Mouse (Mus musculus) heart, embryonic 14.5 days (tissue): ENCODE measurements at regions not wholly inside any gene's neighbourhood (a gene's known extent, or its start where the extent isn't known, plus 50 kb on each side); places are given as distances from the start of the nearest gene placed in this dataset.

Source experiments
- ATAC-seq: fragments of 200-750 bp; cut with Nextera tagmentation; 2 replicates; pipeline ENCODE4 v1.8.0; 2017; ENCODE audit warnings: low read depth, moderate TSS enrichment; ENCODE audit not compliant: insufficient number of reproducible peaks, insufficient read depth, low FRiP score
- H3K27ac ChIP-seq, 2 experiments: fragments of 200-500 bp in 1 of 2; fragments of 300-500 bp in 1 of 2; sonication (generic) in 1 of 2; replicated peaks in 1 of 2; 2 replicates each; pipeline ENCODE4 v1.5.1; 2012 to 2014; ENCODE audit warnings: low read depth in 2 of 2, low read length in 2 of 2, control low read depth in 1 of 2, mild to moderate bottlenecking in 1 of 2, mixed read lengths in 1 of 2; ENCODE audit not compliant: control insufficient read depth in 1 of 2, insufficient read depth in 1 of 2
- H3K27me3 ChIP-seq: fragments of 300-500 bp; sonication (generic); 2 replicates; pipeline ENCODE4 v1.6.1; 2014; ENCODE audit warnings: mild to moderate bottlenecking, low read length, control low read depth; ENCODE audit not compliant: control insufficient read depth, insufficient read depth
- H3K36me3 ChIP-seq: fragments of 300-500 bp; sonication (generic); 2 replicates; pipeline ENCODE4 v1.6.1; 2014; ENCODE audit warnings: mild to moderate bottlenecking, control low read depth, low read length, mixed read lengths; ENCODE audit not compliant: control insufficient read depth, insufficient read depth
- H3K4me1 ChIP-seq, 2 experiments: fragments of 200-500 bp in 1 of 2; fragments of 300-500 bp in 1 of 2; sonication (generic) in 1 of 2; 2 replicates each; pipeline ENCODE4 v1.6.1; 2012 to 2014; ENCODE audit warnings: low read length in 2 of 2, control low read depth in 1 of 2, mixed read lengths in 1 of 2; ENCODE audit not compliant: control insufficient read depth in 2 of 2, insufficient read depth in 2 of 2
- H3K4me2 ChIP-seq: fragments of 300-500 bp; sonication (generic); 2 replicates; pipeline ENCODE4 v1.6.1; 2014; ENCODE audit warnings: mild to moderate bottlenecking, low read length
- H3K4me3 ChIP-seq, 2 experiments: fragments of 200-500 bp in 1 of 2; fragments of 300-500 bp in 1 of 2; sonication (generic) in 1 of 2; 2 replicates each; pipeline ENCODE4 v1.5.1; 2012 to 2014; ENCODE audit warnings: low read length in 2 of 2, mild to moderate bottlenecking in 2 of 2, control low read depth in 1 of 2, low read depth in 1 of 2, moderate library complexity in 1 of 2; ENCODE audit not compliant: control insufficient read depth in 1 of 2, insufficient read depth in 1 of 2
- H3K9ac ChIP-seq: fragments of 300-500 bp; sonication (generic); 2 replicates; pipeline ENCODE4 v1.6.1; 2014; ENCODE audit warnings: mild to moderate bottlenecking, low read length
- H3K9me3 ChIP-seq: fragments of 300-500 bp; sonication (generic); 2 replicates; pipeline ENCODE4 v1.6.1; 2016; ENCODE audit warnings: low read length, control low read depth; ENCODE audit not compliant: control insufficient read depth
- WGBS: fragments of 180-500 bp; shearing (Covaris S2); extraction: QIAGEN DNeasy Blood & Tissue Kit; methylation state at CpG from one replicate; pipeline ENCODE4 v1.1.7; 2014; 5-methylcytosine and 5-hydroxymethylcytosine counted together

DNA sequence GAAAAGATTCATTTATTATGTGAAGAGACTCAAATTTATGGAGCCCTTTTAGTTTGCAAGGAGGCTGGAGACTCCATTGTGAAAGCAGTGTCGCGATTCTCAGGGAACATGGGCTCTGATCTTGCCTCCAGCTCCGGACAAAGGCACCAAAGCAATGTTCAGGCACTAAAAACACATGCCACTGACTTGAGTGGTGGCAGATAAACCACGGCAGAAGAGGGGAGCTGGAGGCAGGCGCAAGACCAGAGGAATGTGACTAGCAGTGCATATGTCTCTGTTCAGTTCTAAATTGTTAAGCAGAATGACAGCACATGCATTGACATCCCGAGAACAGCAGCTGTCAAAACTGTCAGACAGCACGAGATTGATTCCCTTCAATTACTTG is 98.5 kb upstream of the Trp63 start:
- Histone ChIP-seq H3K27ac (no peak overlapping the region), H3K9ac (no peak overlapping the region), H3K9me3 (no peaks in the 10 kb centered on the region), H3K4me2 (peak overlapping the region; percentile 46), H3K4me3 (no peak overlapping the region), H3K27me3 (no peaks in the 10 kb centered on the region), H3K36me3 (no peaks in the 10 kb centered on the region), H3K4me1 (peaks cover 0 to 5% of the 10 kb centered on the region in 2 experiments; a peak in 1 of 4 replicates)
- ATAC-seq = no peak
- WGBS = 21% methylated on average over 7 of the region's 7 CpGs

GRCm38 (mm10) chr16:25585953-25586352 is 97.6 kb upstream of the Trp63 start:
- Histone ChIP-seq H3K9ac (no peak overlapping the region), H3K9me3 (no peaks in the 10 kb centered on the region), H3K4me1 (peaks cover 0 to 5% of the 10 kb centered on the region in 2 experiments; a peak in 1 of 4 replicates), H3K27ac (no peak overlapping the region), H3K27me3 (no peaks in the 10 kb centered on the region), H3K4me3 (no peak overlapping the region), H3K36me3 (no peaks in the 10 kb centered on the region), H3K4me2 (no peak overlapping the region)
- 85% methylated on average over 3 of the region's 3 CpGs for WGBS
- no peak for ATAC-seq

DNA sequence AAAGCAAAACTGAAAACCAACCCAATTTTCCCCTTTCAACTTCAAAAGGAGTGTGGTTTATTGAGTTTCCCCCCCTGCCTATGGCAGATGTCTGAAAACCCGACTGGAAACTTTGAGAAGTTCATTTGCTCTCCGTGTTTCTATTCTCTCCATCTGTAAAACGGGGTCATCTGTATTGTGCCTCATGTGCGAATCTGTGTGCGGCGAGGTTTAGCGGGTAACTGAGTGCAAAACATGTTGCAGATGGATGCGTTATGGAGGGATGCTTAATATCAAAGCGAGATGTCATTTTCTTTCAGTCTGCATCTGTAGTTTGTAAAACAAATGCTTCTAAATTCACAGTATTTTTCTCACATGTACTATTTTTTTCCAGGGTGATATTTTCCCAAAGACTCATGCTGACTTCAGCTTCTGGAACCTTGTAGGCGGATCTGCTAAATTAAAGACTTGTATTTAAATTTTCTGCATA is 95.7 kb upstream of the Trp63 start:
- H3K27ac ChIP-seq = no peak overlapping the region
- 83% methylated on average over 10 of the region's 10 CpGs for WGBS

GRCm38 (mm10) chr16:25597435-25597834 is 86.1 kb upstream of the Trp63 start:
- ATAC-seq = no peak
- 76% methylated on average over 1 of the region's 1 CpGs for WGBS
- no peak overlapping the region for H3K9ac ChIP-seq
- no peaks in the 10 kb centered on the region for H3K9me3 ChIP-seq
- H3K27ac ChIP-seq = no peak overlapping the region
- H3K36me3 ChIP-seq = no peaks in the 10 kb centered on the region
- H3K4me2 ChIP-seq = no peak overlapping the region
- H3K4me1 ChIP-seq = no peaks in the 10 kb centered on the region
- H3K27me3 ChIP-seq = no peaks in the 10 kb centered on the region
- H3K4me3 ChIP-seq = no peak overlapping the region

More for the DNA sequence above, 95.7 kb upstream of the Trp63 start:
- H3K4me1 ChIP-seq = peaks cover 0 to 5% of the 10 kb centered on the region in 2 experiments; a peak in 1 of 4 replicates
- H3K9me3 ChIP-seq = no peaks in the 10 kb centered on the region
- H3K4me3 ChIP-seq = no peak overlapping the region
- no peaks in the 10 kb centered on the region for H3K27me3 ChIP-seq
- H3K4me2 ChIP-seq = no peak overlapping the region
- ATAC-seq = no peak
- H3K36me3 ChIP-seq = no peaks in the 10 kb centered on the region
- H3K9ac ChIP-seq = no peak overlapping the region

GRCm38 (mm10) chr16:25603121-25603520 is 80.4 kb upstream of the Trp63 start:
- Histone ChIP-seq H3K4me2 (no peak overlapping the region), H3K27me3 (no peaks in the 10 kb centered on the region), H3K36me3 (no peaks in the 10 kb centered on the region), H3K4me1 (no peaks in the 10 kb centered on the region), H3K27ac (no peak overlapping the region), H3K9me3 (no peaks in the 10 kb centered on the region), H3K9ac (no peak overlapping the region), H3K4me3 (no peak overlapping the region)
- ATAC-seq = no peak
- 76% methylated on average over 2 of the region's 2 CpGs for WGBS

- ATAC-seq = no peak
- H3K4me1 ChIP-seq = no peaks in the 10 kb centered on the region
- no peak overlapping the region for H3K9ac ChIP-seq
- no peaks in the 10 kb centered on the region for H3K36me3 ChIP-seq
- no peak overlapping the region for H3K4me3 ChIP-seq
- WGBS = 47% methylated on average over 4 of the region's 4 CpGs
- no peak overlapping the region for H3K27ac ChIP-seq
- H3K4me2 ChIP-seq = no peak overlapping the region
- H3K27me3 ChIP-seq = no peaks in the 10 kb centered on the region
- no peaks in the 10 kb centered on the region for H3K9me3 ChIP-seq
Observed at GRCm38 (mm10) chr16:25615229-25615628, 68.3 kb upstream of the Trp63 start.

DNA sequence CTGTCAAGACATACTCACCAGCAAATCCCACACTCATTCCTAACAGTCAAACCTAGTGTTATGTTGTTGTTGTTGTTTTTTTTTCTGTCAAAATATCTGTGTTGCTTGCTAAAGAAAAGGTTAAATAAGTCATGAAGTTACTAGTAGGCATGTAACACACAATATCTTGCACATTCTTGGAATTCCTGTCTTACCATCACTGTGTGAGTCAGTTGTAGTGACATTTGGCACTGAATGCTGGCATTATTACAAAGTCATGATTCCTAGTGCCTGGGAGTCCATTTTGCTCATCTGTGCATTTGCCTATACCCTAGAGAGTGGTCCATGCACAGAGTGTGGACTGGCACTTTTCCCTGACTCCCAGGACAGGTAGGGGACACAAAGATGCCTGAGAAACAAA is 67.9 kb upstream of the Trp63 start:
- no peak overlapping the region for H3K4me2 ChIP-seq
- no peak for ATAC-seq

DNA sequence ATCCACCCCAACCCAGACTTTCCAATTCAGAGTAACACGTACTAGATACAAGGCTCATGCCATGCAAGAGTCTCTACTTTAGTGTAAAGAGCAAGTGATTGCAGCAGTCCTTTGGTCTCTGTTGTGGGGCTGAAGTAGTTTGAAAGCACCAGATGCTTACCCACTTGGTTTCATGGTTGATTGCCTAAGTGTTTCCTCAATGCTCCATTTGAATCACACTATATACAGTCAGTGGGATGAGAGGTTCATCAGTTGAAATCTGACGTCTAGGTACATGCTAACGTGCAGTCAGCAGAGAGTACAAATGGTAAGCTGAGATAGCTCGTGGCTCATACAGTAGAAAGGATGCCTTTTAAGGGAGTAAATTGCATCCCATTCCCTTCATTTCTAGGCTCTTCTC is 64.7 kb upstream of the Trp63 start:
- Histone ChIP-seq H3K9me3 (no peaks in the 10 kb centered on the region), H3K27ac (no peak overlapping the region), H3K36me3 (no peaks in the 10 kb centered on the region), H3K4me3 (no peak overlapping the region), H3K4me1 (no peaks in the 10 kb centered on the region), H3K27me3 (no peaks in the 10 kb centered on the region), H3K4me2 (no peak overlapping the region), H3K9ac (no peak overlapping the region)
- ATAC-seq = no peak
- WGBS = 72% methylated on average over 4 of the region's 4 CpGs

More for the DNA sequence above, 67.9 kb upstream of the Trp63 start:
- Histone ChIP-seq H3K4me1 (no peaks in the 10 kb centered on the region), H3K36me3 (no peaks in the 10 kb centered on the region), H3K27ac (no peak overlapping the region), H3K4me3 (no peak overlapping the region), H3K9ac (no peak overlapping the region), H3K9me3 (no peaks in the 10 kb centered on the region), H3K27me3 (no peaks in the 10 kb centered on the region)
